Mouse (Mus musculus): ENCODE measurements around the gene Prr13.
A peak's percentile ranks its signal among the peaks of the same experiment; 100 is the strongest.

Gene Prr13

GRCm38 (mm10) chr15:102471727-102472126, 12.9 kb downstream of the Prr13 start:
- DNase-seq (ENCODE audit: low read depth, low spot score) = no peak
- Histone ChIP-seq H3K36me3 (ENCODE audit: control insufficient read depth, insufficient read depth, low read length, poor library complexity, severe bottlenecking) (peaks cover 10% of the 10 kb centered on the region), H3K27me3 (ENCODE audit: control insufficient read depth, insufficient read depth, low read length, poor library complexity, severe bottlenecking) (no peaks in the 10 kb centered on the region)

GRCm38 (mm10) chr15:102473246-102473645, 14.4 kb downstream of the Prr13 start:
- no peaks in the 10 kb centered on the region for H3K27me3 ChIP-seq (ENCODE audit: control insufficient read depth, insufficient read depth, low read length, poor library complexity, severe bottlenecking)
- DNase-seq (ENCODE audit: low read depth, low spot score) = no peak

DNA sequence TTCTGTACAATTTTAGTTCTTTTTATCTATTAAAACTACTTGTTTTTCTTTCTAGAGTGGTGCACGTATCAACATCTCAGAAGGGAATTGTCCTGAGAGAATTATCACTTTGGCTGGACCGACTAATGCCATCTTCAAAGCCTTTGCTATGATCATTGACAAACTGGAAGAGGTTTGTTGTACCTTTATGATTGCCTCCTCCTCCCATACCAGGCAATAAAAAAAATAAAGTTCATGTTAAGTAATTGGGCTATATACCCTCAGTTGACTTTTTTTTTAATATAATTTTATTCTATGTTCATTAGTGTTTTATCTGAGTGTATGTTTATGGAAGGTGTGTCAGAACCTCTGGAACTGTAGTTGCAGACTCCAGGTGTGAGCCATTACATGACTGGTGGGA, 15.7 kb downstream of the Prr13 start:
- DNase-seq (ENCODE audit: low read depth, low spot score) = no peak
- Histone ChIP-seq H3K36me3 (ENCODE audit: control insufficient read depth, insufficient read depth, low read length, poor library complexity, severe bottlenecking) (peaks cover 13% of the 10 kb centered on the region), H3K27me3 (ENCODE audit: control insufficient read depth, insufficient read depth, low read length, poor library complexity, severe bottlenecking) (no peaks in the 10 kb centered on the region)

More at GRCm38 (mm10) chr15:102473246-102473645, 14.4 kb downstream of the Prr13 start:
- peaks cover 10% of the 10 kb centered on the region for H3K36me3 ChIP-seq (ENCODE audit: control insufficient read depth, insufficient read depth, low read length, poor library complexity, severe bottlenecking)

DNA sequence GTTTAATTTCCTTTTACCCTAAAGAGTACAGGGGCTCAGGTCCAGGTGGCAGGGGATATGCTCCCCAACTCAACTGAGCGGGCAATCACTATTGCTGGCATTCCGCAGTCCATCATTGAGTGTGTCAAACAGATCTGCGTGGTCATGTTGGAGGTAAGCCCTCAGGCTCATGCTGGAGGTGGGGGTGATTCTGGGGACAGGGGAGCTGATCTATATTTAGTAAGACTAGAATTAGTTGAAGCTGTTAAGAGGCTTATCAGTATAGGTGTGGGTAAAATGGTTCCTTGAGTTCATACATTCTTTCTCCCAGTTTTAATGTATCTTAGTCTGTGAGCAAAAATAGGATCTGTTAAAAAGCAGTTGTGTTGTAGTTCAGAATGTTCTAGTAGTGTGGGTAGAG, 24.3 kb downstream of the Prr13 start:
- no peak for DNase-seq (ENCODE audit: low read depth, low spot score)
- no peaks in the 10 kb centered on the region for H3K27me3 ChIP-seq (ENCODE audit: control insufficient read depth, insufficient read depth, low read length, poor library complexity, severe bottlenecking)

DNA sequence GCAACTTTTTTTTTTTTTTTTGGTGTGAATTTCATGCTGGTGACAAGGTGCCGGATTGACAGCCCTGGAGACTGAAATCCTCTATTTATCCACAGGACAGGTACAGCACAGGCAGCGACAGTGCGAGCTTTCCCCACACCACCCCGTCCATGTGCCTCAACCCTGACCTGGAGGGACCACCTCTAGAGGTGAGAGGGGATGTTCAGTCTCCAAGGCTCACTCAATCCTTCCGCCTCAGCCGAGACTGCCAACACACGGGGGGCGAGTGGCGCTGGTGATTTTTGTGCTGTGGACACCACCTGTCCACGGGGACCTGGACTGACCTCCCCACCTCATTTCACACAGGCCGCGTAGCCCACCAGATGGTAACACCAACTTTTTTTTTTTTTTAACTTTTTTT, 27.0 kb downstream of the Prr13 start:
- DNase-seq (ENCODE audit: low read depth, low spot score) = no peak
- Histone ChIP-seq H3K27me3 (ENCODE audit: control insufficient read depth, insufficient read depth, low read length, poor library complexity, severe bottlenecking) (no peaks in the 10 kb centered on the region), H3K36me3 (ENCODE audit: control insufficient read depth, insufficient read depth, low read length, poor library complexity, severe bottlenecking) (peaks cover 32% of the 10 kb centered on the region)

More for the DNA sequence above, 24.3 kb downstream of the Prr13 start:
- H3K36me3 ChIP-seq (ENCODE audit: control insufficient read depth, insufficient read depth, low read length, poor library complexity, severe bottlenecking) = peaks cover 27% of the 10 kb centered on the region

- H3K27me3 ChIP-seq (ENCODE audit: control insufficient read depth, insufficient read depth, low read length, poor library complexity, severe bottlenecking) = no peaks in the 10 kb centered on the region
- DNase-seq (ENCODE audit: low read depth, low spot score) = no peak
- peaks cover 35% of the 10 kb centered on the region for H3K36me3 ChIP-seq (ENCODE audit: control insufficient read depth, insufficient read depth, low read length, poor library complexity, severe bottlenecking)
These were observed 28.8 kb downstream of the Prr13 start for GRCm38 (mm10) chr15:102487664-102488063.

DNA sequence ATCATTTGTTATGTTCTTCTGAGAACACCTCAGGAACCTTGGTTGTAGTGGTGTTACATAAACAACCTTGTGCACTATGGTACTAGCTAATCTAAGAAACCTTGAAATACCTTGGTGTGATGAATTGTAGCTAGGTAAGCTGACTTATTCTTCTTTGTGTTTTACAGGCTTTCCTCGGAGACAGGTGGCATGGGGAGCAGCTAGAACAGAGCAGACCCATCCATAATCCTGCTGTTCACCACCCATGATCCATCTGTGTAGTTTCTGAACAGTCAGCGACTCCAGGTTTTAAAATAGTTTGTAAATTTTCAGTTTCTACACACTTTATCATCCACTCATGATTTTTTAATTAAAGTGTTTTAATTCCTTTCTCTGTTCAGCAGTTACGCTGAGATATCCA, 39.5 kb downstream of the Prr13 start:
- Histone ChIP-seq H3K27me3 (ENCODE audit: control insufficient read depth, insufficient read depth, low read length, poor library complexity, severe bottlenecking) (no peaks in the 10 kb centered on the region), H3K36me3 (ENCODE audit: control insufficient read depth, insufficient read depth, low read length, poor library complexity, severe bottlenecking) (peaks cover 5% of the 10 kb centered on the region)
- no peak for DNase-seq (ENCODE audit: low read depth, low spot score)

DNA sequence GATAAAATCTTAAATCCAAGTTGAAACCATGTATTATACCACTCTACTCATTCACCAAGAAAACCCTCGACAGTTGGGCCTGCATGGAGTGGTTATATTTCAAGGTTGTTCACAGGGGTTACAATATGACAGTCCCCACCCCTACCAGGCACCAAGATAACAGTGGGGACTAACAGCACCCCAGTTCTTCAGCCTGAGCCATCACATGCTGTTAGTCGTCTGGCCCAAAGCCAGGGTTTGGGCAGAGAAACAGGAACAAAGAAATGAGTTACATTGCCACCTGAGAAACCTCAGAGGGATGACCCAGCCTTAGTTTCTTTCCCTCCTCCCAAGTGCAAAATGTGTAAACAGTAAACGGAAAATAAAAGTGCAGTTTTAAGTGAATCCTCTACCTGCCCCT, 40.5 kb downstream of the Prr13 start:
- no peaks in the 10 kb centered on the region for H3K27me3 ChIP-seq (ENCODE audit: control insufficient read depth, insufficient read depth, low read length, poor library complexity, severe bottlenecking)
- peaks cover 6% of the 10 kb centered on the region for H3K36me3 ChIP-seq (ENCODE audit: control insufficient read depth, insufficient read depth, low read length, poor library complexity, severe bottlenecking)
- peak; percentile 40 for DNase-seq (ENCODE audit: low read depth, low spot score)

DNA sequence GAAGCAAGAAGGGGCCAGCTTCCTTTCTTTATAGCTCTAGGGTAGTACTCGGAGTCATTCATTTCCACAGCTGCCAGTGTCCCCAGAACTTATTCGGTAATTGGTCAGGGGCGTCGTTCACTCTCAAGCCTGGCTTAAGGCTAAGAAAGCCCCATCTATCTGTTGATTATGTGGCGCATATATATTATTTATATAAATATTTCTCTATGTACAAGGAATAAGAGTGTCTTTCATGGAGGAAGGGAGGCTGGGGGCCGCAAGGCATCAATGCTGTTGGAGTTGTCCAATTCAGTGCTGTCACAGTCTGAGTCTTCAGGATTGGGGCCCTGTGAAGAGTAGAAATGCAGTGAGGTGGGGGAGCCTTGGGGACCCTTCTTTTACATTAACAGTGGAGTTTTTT, 41.0 kb downstream of the Prr13 start:
- Histone ChIP-seq H3K36me3 (ENCODE audit: control insufficient read depth, insufficient read depth, low read length, poor library complexity, severe bottlenecking) (peaks cover 6% of the 10 kb centered on the region), H3K27me3 (ENCODE audit: control insufficient read depth, insufficient read depth, low read length, poor library complexity, severe bottlenecking) (no peaks in the 10 kb centered on the region)
- DNase-seq (ENCODE audit: low read depth, low spot score) = no peak

- H3K27me3 ChIP-seq (ENCODE audit: control insufficient read depth, insufficient read depth, low read length, poor library complexity, severe bottlenecking) = no peaks in the 10 kb centered on the region
- H3K36me3 ChIP-seq (ENCODE audit: control insufficient read depth, insufficient read depth, low read length, poor library complexity, severe bottlenecking) = peaks cover 6% of the 10 kb centered on the region
- DNase-seq (ENCODE audit: low read depth, low spot score) = no peak
These were observed 41.7 kb downstream of the Prr13 start for GRCm38 (mm10) chr15:102500479-102500878.

DNA sequence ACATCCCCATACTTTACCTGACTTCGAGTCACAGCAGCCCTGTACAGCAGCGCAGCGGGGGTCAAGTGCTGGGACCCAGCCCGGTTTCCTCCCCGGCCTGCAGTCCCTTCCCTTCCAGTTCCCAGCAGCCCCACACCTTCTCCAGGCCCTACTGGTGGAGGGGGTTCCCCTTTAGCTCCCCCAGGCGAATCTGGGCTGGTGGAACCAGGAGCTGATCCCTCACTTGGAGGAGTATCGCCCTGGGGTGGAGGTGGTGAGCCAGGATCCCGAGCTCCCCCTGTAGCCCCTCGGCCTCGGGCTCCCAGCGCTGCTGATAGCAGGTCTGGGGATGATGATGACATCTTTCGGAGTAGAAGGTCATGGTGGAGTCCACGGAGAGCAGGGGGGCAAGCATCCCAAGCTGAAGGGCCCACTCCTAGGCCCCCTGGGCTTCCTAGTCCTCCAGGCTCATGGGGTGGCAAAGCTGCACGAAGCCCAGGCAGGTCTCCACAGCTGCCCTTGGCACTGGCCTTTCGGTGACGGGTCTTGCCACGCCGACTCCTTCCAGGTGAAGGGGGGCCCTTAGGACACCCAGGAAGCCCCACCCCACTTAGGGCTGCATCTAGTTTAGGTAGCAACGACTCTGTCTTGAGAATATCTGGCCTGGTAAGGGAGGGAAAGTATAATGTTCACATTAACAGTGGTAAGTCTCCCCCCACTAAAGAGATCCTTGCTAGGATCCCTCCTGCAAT, 42.4 kb downstream of the Prr13 start:
- no peak for DNase-seq (ENCODE audit: low read depth, low spot score)
- Histone ChIP-seq H3K36me3 (ENCODE audit: control insufficient read depth, insufficient read depth, low read length, poor library complexity, severe bottlenecking) (peaks cover 6% of the 10 kb centered on the region), H3K27me3 (ENCODE audit: control insufficient read depth, insufficient read depth, low read length, poor library complexity, severe bottlenecking) (no peaks in the 10 kb centered on the region)

DNA sequence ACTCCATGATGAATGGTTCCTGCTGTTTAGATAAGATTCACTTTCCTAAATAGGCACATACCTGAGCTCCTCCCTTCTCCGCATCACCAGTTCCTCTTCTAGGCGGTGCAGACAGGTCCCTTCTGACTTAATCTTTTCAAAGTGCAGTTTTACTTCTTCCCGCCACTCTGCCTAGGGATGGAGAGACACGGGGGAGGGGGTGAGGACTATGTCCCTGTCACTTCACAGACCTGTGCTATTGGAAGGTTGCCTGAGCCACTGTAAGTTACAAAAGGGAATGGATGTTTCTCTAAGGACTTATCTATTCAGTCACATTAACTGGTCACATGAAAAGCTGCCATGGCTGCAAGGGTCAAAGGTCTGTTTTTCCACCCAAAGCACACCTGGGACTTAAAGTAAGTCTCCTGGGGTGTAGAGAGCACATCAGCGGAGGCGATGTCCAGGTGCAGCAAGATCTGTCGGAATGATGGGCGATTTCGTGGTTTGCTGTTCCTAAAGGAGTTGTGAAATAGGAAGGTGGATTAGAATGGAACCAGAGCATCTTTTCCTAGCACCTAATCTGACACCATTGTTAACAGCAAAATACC, 43.5 kb downstream of the Prr13 start:
- DNase-seq (ENCODE audit: low read depth, low spot score) = no peak
- H3K36me3 ChIP-seq (ENCODE audit: control insufficient read depth, insufficient read depth, low read length, poor library complexity, severe bottlenecking) = peaks cover 6% of the 10 kb centered on the region
- H3K27me3 ChIP-seq (ENCODE audit: control insufficient read depth, insufficient read depth, low read length, poor library complexity, severe bottlenecking) = no peaks in the 10 kb centered on the region

DNA sequence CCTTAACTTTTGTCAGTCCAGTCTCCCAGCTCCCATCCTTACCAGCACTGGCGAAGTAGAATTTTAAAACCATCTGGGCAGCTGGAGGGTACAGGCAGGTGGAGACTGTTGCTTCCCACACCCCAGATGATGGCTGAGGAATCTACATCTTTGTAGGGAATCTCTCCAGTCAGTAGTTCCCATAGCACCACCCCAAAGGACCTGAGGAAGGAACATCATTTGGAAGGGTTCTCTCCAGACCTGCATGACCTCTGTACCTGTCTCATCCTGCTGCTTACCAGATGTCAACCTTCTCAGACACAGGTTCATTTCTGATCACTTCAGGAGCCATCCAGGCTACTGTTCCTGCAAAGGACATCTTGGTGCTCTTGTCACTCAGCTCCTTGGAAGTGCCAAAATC, 44.6 kb downstream of the Prr13 start, which contains the start of gene Gm10337:
Gm10337 (plus strand) TSS at position 276 of the 400 bp plus-strand sequence.
- Histone ChIP-seq H3K36me3 (ENCODE audit: control insufficient read depth, insufficient read depth, low read length, poor library complexity, severe bottlenecking) (peaks cover 6% of the 10 kb centered on the region), H3K27me3 (ENCODE audit: control insufficient read depth, insufficient read depth, low read length, poor library complexity, severe bottlenecking) (no peaks in the 10 kb centered on the region)
- no peak for DNase-seq (ENCODE audit: low read depth, low spot score)

DNA sequence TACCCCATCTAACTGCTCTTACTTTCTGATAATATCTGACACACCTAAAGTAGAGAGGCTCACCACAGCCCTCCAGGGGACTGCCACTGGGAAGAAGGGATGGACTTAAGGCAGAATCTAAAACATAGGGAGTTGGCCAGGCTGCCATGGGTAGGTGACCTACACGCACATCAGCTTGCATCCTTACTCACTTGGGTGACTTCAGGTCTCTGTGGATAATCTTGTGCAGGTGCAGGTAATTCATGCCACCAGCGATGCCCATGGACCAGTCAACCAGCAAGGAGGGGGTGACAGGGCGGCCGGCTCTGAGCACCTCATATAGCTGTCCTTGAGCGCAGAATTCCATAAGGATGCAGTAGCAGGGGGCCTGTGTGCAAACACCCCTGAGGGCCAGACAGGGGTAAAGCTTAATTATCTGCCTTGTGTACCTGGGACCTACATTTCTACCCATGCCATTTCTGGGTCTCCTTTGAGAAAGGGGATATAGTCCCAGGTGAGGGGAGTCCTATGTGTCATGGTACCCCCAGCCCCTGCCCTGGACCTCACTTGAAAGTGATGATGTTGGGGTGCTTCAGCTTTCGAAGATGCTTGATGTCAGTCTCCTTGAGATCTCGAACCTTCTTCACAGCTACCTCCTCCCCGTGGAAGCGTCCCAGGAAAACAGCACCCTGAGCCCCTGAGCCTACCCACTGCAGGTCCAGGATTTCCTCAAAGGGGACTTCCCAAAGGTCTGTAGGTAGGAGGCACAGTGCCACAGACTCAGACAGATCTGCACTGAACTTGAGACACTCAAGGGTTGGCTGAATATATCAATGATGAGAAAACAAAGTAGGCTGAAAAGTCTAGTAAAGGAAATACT, 45.3 kb downstream of the Prr13 start:
- H3K36me3 ChIP-seq (ENCODE audit: control insufficient read depth, insufficient read depth, low read length, poor library complexity, severe bottlenecking) = peaks cover 6% of the 10 kb centered on the region
- H3K27me3 ChIP-seq (ENCODE audit: control insufficient read depth, insufficient read depth, low read length, poor library complexity, severe bottlenecking) = no peaks in the 10 kb centered on the region
- no peak for DNase-seq (ENCODE audit: low read depth, low spot score)
